Mouse (Mus musculus) CH12.LX (cell line): Measurements from ENCODE around the gene Raf1. TPM values are rescaled to one million over a fixed set of nuclear protein-coding genes. Genes with fewer than 3 reads are reported as not detected.

ENCODE experiments used
- DNase-seq: peaks from one replicate; pipeline ENCODE4 v3.0.0-alpha.2; 2013; ENCODE audit errors: extremely low read depth
- H3K27ac ChIP-seq: 2 replicates; pipeline ENCODE4 v1.5.1; 2012; ENCODE audit warnings: low read depth, mild to moderate bottlenecking, control low read depth, moderate library complexity; ENCODE audit not compliant: insufficient read depth
- H3K27me3 ChIP-seq: replicated peaks from 2 replicates; pipeline ENCODE3; 2012; ENCODE audit warnings: inconsistent platforms
- H3K36me3 ChIP-seq, 2 experiments: replicated peaks in 1 of 2; 2 replicates each; pipeline versions ENCODE3 to v1.6.1; 2012; ENCODE audit warnings: inconsistent platforms in 1 of 2, low read length in 1 of 2, mild to moderate bottlenecking in 1 of 2, mixed read lengths in 1 of 2, moderate library complexity in 1 of 2; ENCODE audit not compliant: control insufficient read depth in 1 of 2, insufficient read depth in 1 of 2
- H3K4me1 ChIP-seq, 2 experiments: 2 replicates each; pipeline ENCODE4 v1.6.1; 2012; ENCODE audit warnings: inconsistent platforms in 1 of 2, moderate library complexity in 1 of 2; ENCODE audit not compliant: insufficient read depth in 2 of 2, control insufficient read depth in 1 of 2
- H3K4me2 ChIP-seq: 2 replicates; pipeline ENCODE4 v1.6.1; 2012; ENCODE audit warnings: low read depth, mild to moderate bottlenecking, control low read depth; ENCODE audit not compliant: poor library complexity, insufficient read depth, severe bottlenecking
- H3K4me3 ChIP-seq, 3 experiments: fragments of 150-350 bp in 1 of 3; sonication (generic) in 1 of 3; replicated peaks in 1 of 3; 2 replicates each; pipeline versions ENCODE3 to v1.5.1; 2011 to 2012; ENCODE audit warnings: low read depth in 2 of 3, low read length in 2 of 3, mild to moderate bottlenecking in 2 of 3, moderate library complexity in 2 of 3, control low read depth in 1 of 3, improper control_type of control experiment in 1 of 3, inconsistent platforms in 1 of 3, mixed read lengths in 1 of 3; ENCODE audit not compliant: poor library complexity in 1 of 3
- H3K79me2 ChIP-seq: replicated peaks from 2 replicates; pipeline ENCODE4 v1.6.1; 2012; ENCODE audit warnings: mild to moderate bottlenecking, moderate library complexity; ENCODE audit not compliant: control insufficient read depth, poor library complexity, insufficient read depth, severe bottlenecking; ENCODE audit errors: extremely low read depth
- H3K9ac ChIP-seq: 2 replicates; pipeline ENCODE4 v1.6.1; 2012; ENCODE audit warnings: low read depth, mild to moderate bottlenecking, control low read depth, moderate library complexity; ENCODE audit not compliant: insufficient read depth
- H3K9me3 ChIP-seq: replicated peaks from 2 replicates; pipeline ENCODE3; 2012; ENCODE audit warnings: low read length, inconsistent platforms, mixed read lengths
- BHLHE40 ChIP-seq: IDR thresholded peaks from 2 replicates; pipeline ENCODE4 v1.6.1; 2011; ENCODE audit warnings: mild to moderate bottlenecking, low read depth, low read length, improper control_type of control experiment
- CHD2 ChIP-seq: IDR thresholded peaks from 2 replicates; pipeline ENCODE4 v1.6.1; 2011; ENCODE audit warnings: low read length, improper control_type of control experiment
- ELF1 ChIP-seq: IDR thresholded peaks from 2 replicates; pipeline ENCODE4 v1.6.1; 2014; ENCODE audit warnings: low read depth, mild to moderate bottlenecking, inconsistent platforms, low read length, improper control_type of control experiment
- EP300 ChIP-seq: IDR thresholded peaks from 2 replicates; pipeline ENCODE4 v1.6.1; 2011; ENCODE audit warnings: low read length, improper control_type of control experiment
- ETS1 ChIP-seq: conservative IDR thresholded peaks from 2 replicates; pipeline ENCODE4 v1.6.1; 2012; ENCODE audit warnings: low read depth, mild to moderate bottlenecking, inconsistent platforms, low read length, improper control_type of control experiment, moderate library complexity
- GABPA ChIP-seq: IDR thresholded peaks from 2 replicates; pipeline ENCODE4 v1.6.1; 2012; ENCODE audit warnings: low read depth, low read length, improper control_type of control experiment, inconsistent platforms; ENCODE audit not compliant: insufficient replicate concordance
- HCFC1 ChIP-seq: IDR thresholded peaks from 2 replicates; pipeline ENCODE4 v1.6.1; 2012; ENCODE audit warnings: low read depth, mild to moderate bottlenecking, inconsistent platforms, low read length, improper control_type of control experiment
- IRF4 ChIP-seq: IDR thresholded peaks from 2 replicates; pipeline ENCODE4 v1.6.1; 2014; ENCODE audit warnings: low read depth, mild to moderate bottlenecking, inconsistent platforms, low read length, improper control_type of control experiment
- KAT2A ChIP-seq: IDR thresholded peaks from 2 replicates; pipeline ENCODE4 v1.6.1; 2012; ENCODE audit warnings: low read length, improper control_type of control experiment, inconsistent platforms; ENCODE audit not compliant: insufficient replicate concordance
- MAX ChIP-seq: IDR thresholded peaks from 2 replicates; pipeline ENCODE4 v1.6.1; 2011; ENCODE audit warnings: low read length, improper control_type of control experiment
- MAZ ChIP-seq: IDR thresholded peaks from 2 replicates; pipeline ENCODE4 v1.6.1; 2012; ENCODE audit warnings: low read depth, mild to moderate bottlenecking, inconsistent platforms, low read length, improper control_type of control experiment, moderate library complexity
- MEF2A ChIP-seq: IDR thresholded peaks from 2 replicates; pipeline ENCODE4 v1.6.1; 2014; ENCODE audit warnings: low read depth, mild to moderate bottlenecking, inconsistent platforms, low read length, improper control_type of control experiment, borderline replicate concordance
- MXI1 ChIP-seq: IDR thresholded peaks from 2 replicates; pipeline ENCODE4 v1.6.1; 2011; ENCODE audit warnings: mild to moderate bottlenecking, low read depth, low read length, improper control_type of control experiment
- NELFE ChIP-seq: IDR thresholded peaks from 2 replicates; pipeline ENCODE4 v1.6.1; 2011; ENCODE audit warnings: low read depth, low read length, improper control_type of control experiment
- NRF1 ChIP-seq: IDR thresholded peaks from 2 replicates; pipeline ENCODE4 v1.6.1; 2014; ENCODE audit warnings: low read depth, mild to moderate bottlenecking, inconsistent platforms, low read length, improper control_type of control experiment, moderate library complexity
- PAX5 ChIP-seq: IDR thresholded peaks from 2 replicates; pipeline ENCODE4 v1.6.1; 2012; ENCODE audit warnings: low read length, inconsistent platforms, mixed read lengths
- POLR2A ChIP-seq: IDR thresholded peaks from 2 replicates; pipeline ENCODE4 v1.6.1; 2011; ENCODE audit warnings: low read depth, mild to moderate bottlenecking, improper control_type of control experiment, low read length
- SIN3A ChIP-seq: IDR thresholded peaks from 2 replicates; pipeline ENCODE4 v1.6.1; 2012; ENCODE audit warnings: low read length, improper control_type of control experiment, inconsistent platforms
- TBP ChIP-seq: conservative IDR thresholded peaks from 2 replicates; pipeline ENCODE4 v1.6.1; 2011; ENCODE audit warnings: low read depth, low read length, improper control_type of control experiment
- TCF12 ChIP-seq: IDR thresholded peaks from 2 replicates; pipeline ENCODE4 v1.6.1; 2014; ENCODE audit warnings: low read depth, mild to moderate bottlenecking, inconsistent platforms, low read length, improper control_type of control experiment
- USF1 ChIP-seq: IDR thresholded peaks from 2 replicates; pipeline ENCODE4 v1.6.1; 2014; ENCODE audit warnings: low read depth, mild to moderate bottlenecking, inconsistent platforms, low read length, improper control_type of control experiment
- USF2 ChIP-seq: conservative IDR thresholded peaks from 2 replicates; pipeline ENCODE4 v1.6.1; 2011; ENCODE audit warnings: low read depth, low read length, improper control_type of control experiment
- ZMIZ1 ChIP-seq: IDR thresholded peaks from 2 replicates; pipeline ENCODE4 v1.6.1; 2012; ENCODE audit warnings: low read depth, mild to moderate bottlenecking, inconsistent platforms, low read length, improper control_type of control experiment
- dilution Hi-C: fragments of 300-500 bp; cut with MboI; formaldehyde crosslinking; loops from 2 replicates; pipeline ENCODE4 v1.14.3; 2020; ENCODE audit warnings: low sequenced_read_pairs; ENCODE audit not compliant: extremely low pct_unique_long_range_greater_than_20kb, extremely low pct_ligation_motif_present
- in situ Hi-C: fragments of 300-500 bp; cut with MboI; formaldehyde crosslinking; loops from 3 replicates; pipeline ENCODE4 v1.14.3; 2019; ENCODE audit warnings: low sequenced_read_pairs, low pct_ligation_motif_present, low pct_unique_long_range_greater_than_20kb, mixed read lengths
- polyA plus RNA-seq: library from polyadenylated mRNA; unstranded; fragments of >175 nt; gene quantifications from 2 replicates; pipeline ENCODE4 v1.2.1, GENCODE M21; 2012; ENCODE audit warnings: low read depth; ENCODE audit not compliant: insufficient read length
- total RNA-seq, 2 experiments: library from RNA; depleted of rRNA; stranded (reverse); fragments of 300-350 nt in 1 of 2; fragments of >200 nt in 1 of 2; gene quantifications; 2 replicates each; pipeline ENCODE4 v1.2.3; 2012 to 2014

Gene Raf1
- total and polyA plus RNA-seq, 3 experiments = 53.5 to 79.2 (median 59.8) TPM

- peaks cover 3 to 14% of the 10 kb centered on the region in 2 experiments for H3K4me1 ChIP-seq
- in situ Hi-C loops (no loop called here), dilution Hi-C loops (no loop called here)
- H3K36me3 ChIP-seq = peaks cover 3 to 29% of the 10 kb centered on the region in 2 experiments
- TF ChIP-seq GABPA = no peak; the same call in 1 of the 2 replicates
- TF ChIP-seq CHD2 = peak; percentile 55; the same call in 1 of the 2 replicates
- TF ChIP-seq ETS1 = 0 out of 2 replicates have a peak, but pooled peaks have one; percentile 10
- no peak for TF ChIP-seq BHLHE40
- no peak for TF ChIP-seq MXI1
- TF ChIP-seq SIN3A = peak; percentile 81
- peak; percentile 89 for TF ChIP-seq TCF12
- TF ChIP-seq POLR2A = peak; percentile 87
- TF ChIP-seq NELFE = peak; percentile 66
- peak; percentile 72 for TF ChIP-seq ZMIZ1
- peak; percentile 66 for TF ChIP-seq IRF4
- 0 out of 2 replicates have a peak, but pooled peaks have one; percentile 38 for TF ChIP-seq TBP
- peak; percentile 72 for TF ChIP-seq ELF1
- peak; percentile 75 for TF ChIP-seq NRF1
- peak; percentile 59 for TF ChIP-seq MAX
- TF ChIP-seq KAT2A = peak; percentile 51; the same call in 1 of the 2 replicates
- no peak for TF ChIP-seq PAX5
- peak; percentile 73 for TF ChIP-seq MEF2A
- TF ChIP-seq HCFC1 = peak; percentile 88
- H3K4me2 ChIP-seq = peak within 1 kb of the TSS; percentile 80
- no peaks in the 10 kb centered on the region for H3K9me3 ChIP-seq
- peaks cover 4% of the 10 kb centered on the region for H3K79me2 ChIP-seq
- H3K9ac ChIP-seq = peak within 1 kb of the TSS; percentile 86
- H3K4me3 ChIP-seq = peak within 1 kb of the TSS; percentile 88 to 99 (median 93)
- no peaks in the 10 kb centered on the region for H3K27me3 ChIP-seq
- H3K27ac ChIP-seq = peak within 1 kb of the TSS; percentile 43; the same call in 1 of the 2 replicates
- DNase-seq = peak; percentile 85
Measured at GRCm38 (mm10) chr6:115601715-115602523, 74.5 kb downstream of the Raf1 start, which contains the start of gene Mkrn2. Gene Mkrn2 (plus strand): TSS chr6:115601902.

- Histone ChIP-seq H3K4me1 (peaks cover 3 to 14% of the 10 kb centered on the region in 2 experiments), H3K9ac (no peak overlapping the region), H3K9me3 (no peaks in the 10 kb centered on the region), H3K27me3 (no peaks in the 10 kb centered on the region), H3K4me3 (peak overlapping the region in 1 of 3 experiments; percentile 9), H3K36me3 (peaks cover 3 to 25% of the 10 kb centered on the region in 2 experiments), H3K4me2 (peak overlapping the region; percentile 55; the same call in 1 of the 2 replicates), H3K27ac (no peak overlapping the region), H3K79me2 (peaks cover 4% of the 10 kb centered on the region)
- DNase-seq = peak; percentile 19
- in situ Hi-C loops = no loop called here
- TF ChIP-seq MAZ = no peak
- TF ChIP-seq USF1 = no peak
- TF ChIP-seq ZMIZ1 = no peak
- no peak for TF ChIP-seq USF2
- no peak for TF ChIP-seq EP300
- no peak for TF ChIP-seq KAT2A
- dilution Hi-C loops = no loop called here
Measured at GRCm38 (mm10) chr6:115601322-115601714, 75.1 kb downstream of the Raf1 start.
